Mouse (Mus musculus): ENCODE data around the gene Gm9945. TPM values are rescaled to one million over a fixed set of nuclear protein-coding genes. Genes with fewer than 3 reads are reported as not detected.

Gm9945 gene
- polyA plus RNA-seq, 1 experiment from 2014 or later, result not detected

DNA sequence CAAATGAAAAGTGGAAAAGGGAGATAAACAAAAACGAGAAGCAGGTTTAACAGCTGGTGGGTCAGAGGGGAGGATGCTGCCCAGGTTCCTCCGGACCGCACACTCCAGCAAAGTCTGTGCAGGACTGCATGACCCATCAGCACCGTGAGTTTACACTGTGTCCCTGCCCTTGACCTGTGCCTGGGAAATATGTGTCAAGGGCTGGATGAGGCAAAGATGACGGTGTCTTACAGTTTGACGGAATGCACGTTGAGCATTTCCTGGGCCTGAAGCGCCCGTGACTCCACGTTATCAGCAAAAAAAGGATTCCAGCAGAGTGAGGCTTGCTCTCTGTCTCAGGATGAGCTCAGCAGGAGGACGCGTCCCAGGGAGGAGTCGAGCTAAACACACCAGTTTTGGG is 34.4 kb upstream of the Gm9945 start:
- Histone ChIP-seq H3K27me3 (replicated peaks; ENCODE audit: control insufficient read depth, insufficient read depth, low read length) (no peaks in the 10 kb centered on the region), H3K9ac (ENCODE audit: low read depth, low read length) (no peak overlapping the region), H3K36me3 (ENCODE audit: control insufficient read depth, insufficient read depth, low read length) (no peaks in the 10 kb centered on the region), H3K4me2 (ENCODE audit: low read depth, low read length) (no peak overlapping the region), H3K4me1 (ENCODE audit: control insufficient read depth, insufficient read depth, low read length) (peaks cover 11% of the 10 kb centered on the region), H3K9me3 (ENCODE audit: control insufficient read depth, low read length) (no peaks in the 10 kb centered on the region), H3K27ac (ENCODE audit: low read length) (no peak overlapping the region), H3K4me3 (ENCODE audit: low read length) (no peak overlapping the region)
- WGBS, result 65% methylated on average over 13 of the region's 13 CpGs
- no peak for ATAC-seq

DNA sequence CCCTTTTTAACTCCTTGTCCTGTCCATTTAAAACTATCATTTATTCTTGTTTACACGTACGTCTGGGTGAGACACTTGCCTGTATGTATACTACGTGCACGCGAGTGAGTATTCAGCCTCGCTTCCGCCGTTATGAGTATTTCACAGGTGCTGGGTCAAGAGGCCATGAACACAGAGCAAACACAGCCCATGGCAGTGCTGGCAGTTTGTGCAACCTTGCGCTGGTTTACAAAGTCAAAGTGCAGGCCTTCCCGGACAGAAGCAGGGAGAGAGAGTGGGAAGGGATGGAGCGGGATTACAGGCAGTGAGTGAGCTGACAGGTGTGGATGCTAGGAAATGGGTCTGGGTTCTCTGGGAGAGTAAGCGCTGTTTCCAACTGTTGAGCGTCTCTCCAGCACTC is 33.8 kb upstream of the Gm9945 start:
- no peak for ATAC-seq

DNA sequence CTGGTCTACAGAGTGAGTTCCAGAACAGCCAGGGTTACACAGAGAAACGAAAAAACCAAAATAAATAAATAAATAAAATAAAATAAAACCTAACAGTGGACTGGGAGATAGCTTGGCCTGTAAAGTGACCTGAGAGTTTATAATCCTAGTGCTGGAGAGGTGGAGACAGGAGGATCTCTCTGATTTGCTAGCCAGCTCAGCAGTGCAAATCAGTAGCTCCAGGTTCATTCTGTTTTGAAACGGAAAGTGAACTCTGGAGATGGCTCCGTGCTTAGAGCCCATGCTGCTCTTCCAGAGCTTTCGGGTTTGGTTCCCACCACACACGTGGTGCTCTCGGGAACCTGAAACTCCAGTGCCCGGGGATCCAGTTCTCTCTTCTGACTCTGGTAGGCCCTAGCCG is 32.0 kb upstream of the Gm9945 start:
- Histone ChIP-seq H3K4me1 (ENCODE audit: control insufficient read depth, insufficient read depth, low read length) (peaks cover 14% of the 10 kb centered on the region), H3K9me3 (ENCODE audit: control insufficient read depth, low read length) (no peaks in the 10 kb centered on the region), H3K4me3 (ENCODE audit: low read length) (no peak overlapping the region), H3K27ac (ENCODE audit: low read length) (no peak overlapping the region), H3K4me2 (ENCODE audit: low read depth, low read length) (no peak overlapping the region), H3K9ac (ENCODE audit: low read depth, low read length) (no peak overlapping the region), H3K36me3 (ENCODE audit: control insufficient read depth, insufficient read depth, low read length) (no peaks in the 10 kb centered on the region), H3K27me3 (replicated peaks; ENCODE audit: control insufficient read depth, insufficient read depth, low read length) (no peaks in the 10 kb centered on the region)
- 87% methylated on average over 8 of the region's 8 CpGs for WGBS
- no peak for ATAC-seq

More for the DNA sequence above, 33.8 kb upstream of the Gm9945 start:
- Histone ChIP-seq H3K4me1 (ENCODE audit: control insufficient read depth, insufficient read depth, low read length) (peaks cover 17% of the 10 kb centered on the region), H3K36me3 (ENCODE audit: control insufficient read depth, insufficient read depth, low read length) (no peaks in the 10 kb centered on the region), H3K9ac (ENCODE audit: low read depth, low read length) (no peak overlapping the region), H3K27me3 (replicated peaks; ENCODE audit: control insufficient read depth, insufficient read depth, low read length) (no peaks in the 10 kb centered on the region), H3K27ac (ENCODE audit: low read length) (no peak overlapping the region), H3K4me2 (ENCODE audit: low read depth, low read length) (no peak overlapping the region), H3K9me3 (ENCODE audit: control insufficient read depth, low read length) (no peaks in the 10 kb centered on the region), H3K4me3 (ENCODE audit: low read length) (no peak overlapping the region)
- WGBS, result 77% methylated on average over 13 of the region's 13 CpGs

DNA sequence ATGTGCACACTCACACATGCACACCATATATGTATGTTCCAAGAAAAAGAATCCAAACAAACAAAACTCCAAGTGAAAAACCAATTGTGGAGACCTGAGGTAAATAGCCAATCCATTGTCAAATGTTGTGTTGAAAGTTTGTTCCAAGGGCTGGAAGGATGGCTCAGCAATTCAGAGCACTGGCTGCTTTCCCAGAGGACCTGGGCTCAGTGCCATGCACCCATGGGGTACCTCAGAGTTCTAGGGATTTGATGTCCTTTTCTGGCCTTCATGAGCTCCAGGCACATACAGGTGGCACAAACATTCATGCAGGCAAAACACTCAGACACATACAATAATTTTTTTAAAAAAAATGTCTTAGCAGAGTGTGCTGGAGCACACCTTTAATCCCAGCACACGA is 31.4 kb upstream of the Gm9945 start:
- H3K36me3 ChIP-seq (ENCODE audit: control insufficient read depth, insufficient read depth, low read length), result no peaks in the 10 kb centered on the region
- WGBS, result 75% methylated on average over 1 of the region's 1 CpGs
- ATAC-seq, result no peak
- no peak overlapping the region for H3K4me3 ChIP-seq (ENCODE audit: low read length)
- H3K4me2 ChIP-seq (ENCODE audit: low read depth, low read length), result no peak overlapping the region
- H3K9me3 ChIP-seq (ENCODE audit: control insufficient read depth, low read length), result no peaks in the 10 kb centered on the region
- no peaks in the 10 kb centered on the region for H3K27me3 ChIP-seq (replicated peaks; ENCODE audit: control insufficient read depth, insufficient read depth, low read length)
- H3K27ac ChIP-seq (ENCODE audit: low read length), result no peak overlapping the region
- H3K9ac ChIP-seq (ENCODE audit: low read depth, low read length), result no peak overlapping the region
- peaks cover 14% of the 10 kb centered on the region for H3K4me1 ChIP-seq (ENCODE audit: control insufficient read depth, insufficient read depth, low read length)

DNA sequence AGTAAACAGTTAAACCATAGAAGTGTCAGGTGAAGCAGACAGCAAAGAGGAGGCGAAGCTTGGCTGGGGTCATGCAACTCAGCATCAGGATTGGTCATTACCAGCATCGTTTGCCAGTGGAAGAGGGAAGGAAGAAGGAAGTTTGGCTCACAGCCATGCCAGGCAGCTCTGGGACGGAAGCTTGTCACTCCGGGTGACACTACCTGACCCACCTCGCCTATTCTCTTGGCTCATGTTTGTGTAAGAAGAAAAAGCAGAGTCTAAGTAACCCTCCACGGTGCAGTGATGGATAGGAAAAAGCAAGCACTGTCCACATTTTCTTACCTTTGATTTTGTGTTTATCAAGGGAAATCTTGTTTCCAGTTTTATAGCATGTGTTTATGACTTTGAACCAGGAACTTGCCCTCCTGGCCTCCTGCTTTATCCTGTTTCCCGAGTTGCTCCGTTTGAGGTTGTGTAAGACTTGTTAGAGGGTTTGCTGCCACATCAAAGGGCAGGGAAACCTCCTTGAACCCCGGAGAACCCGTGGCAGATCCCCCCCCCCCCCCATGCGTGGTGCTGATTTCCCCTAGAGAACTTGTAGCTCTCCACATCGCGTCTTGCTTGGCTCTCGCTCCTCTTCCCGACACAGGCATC is 29.8 kb upstream of the Gm9945 start:
- H3K9ac ChIP-seq (ENCODE audit: low read depth, low read length), result no peak overlapping the region
- 30% methylated on average over 15 of the region's 15 CpGs for whole genome bisulfite sequencing
- H3K4me2 ChIP-seq (ENCODE audit: low read depth, low read length), result peak overlapping the region; percentile 30; the same call in 1 of the 2 replicates
- no peak overlapping the region for H3K4me3 ChIP-seq (ENCODE audit: low read length)
- H3K27me3 ChIP-seq (replicated peaks; ENCODE audit: control insufficient read depth, insufficient read depth, low read length), result no peaks in the 10 kb centered on the region
- no peaks in the 10 kb centered on the region for H3K9me3 ChIP-seq (ENCODE audit: control insufficient read depth, low read length)
- peak; percentile 82 for ATAC-seq
- no peaks in the 10 kb centered on the region for H3K36me3 ChIP-seq (ENCODE audit: control insufficient read depth, insufficient read depth, low read length)
- peak overlapping the region; percentile 77 for H3K27ac ChIP-seq (ENCODE audit: low read length)
- H3K4me1 ChIP-seq (ENCODE audit: control insufficient read depth, insufficient read depth, low read length), result peaks cover 14% of the 10 kb centered on the region

DNA sequence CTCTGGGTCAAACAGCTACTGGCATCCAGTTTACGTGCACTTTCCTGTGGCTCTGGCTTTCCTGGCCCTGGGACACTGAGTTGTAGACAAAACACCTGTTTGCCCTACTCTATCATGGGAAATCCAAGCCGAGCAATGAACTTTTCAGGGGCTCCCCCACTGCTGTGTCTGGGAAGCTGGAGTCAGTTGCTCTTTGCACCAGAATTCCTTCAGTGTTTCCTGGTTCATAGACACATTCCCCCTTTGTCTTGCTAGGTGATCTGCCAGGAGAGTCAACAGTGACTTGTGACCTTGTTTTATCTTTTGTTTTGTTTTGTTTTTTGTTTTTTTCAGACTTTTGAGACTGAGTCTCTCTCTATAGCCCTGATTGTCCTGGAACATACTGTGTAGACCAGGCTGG is 28.6 kb upstream of the Gm9945 start:
- Histone ChIP-seq H3K4me1 (ENCODE audit: control insufficient read depth, insufficient read depth, low read length) (peaks cover 14% of the 10 kb centered on the region), H3K36me3 (ENCODE audit: control insufficient read depth, insufficient read depth, low read length) (no peaks in the 10 kb centered on the region), H3K27ac (ENCODE audit: low read length) (peak overlapping the region; percentile 77), H3K9me3 (ENCODE audit: control insufficient read depth, low read length) (no peaks in the 10 kb centered on the region), H3K27me3 (replicated peaks; ENCODE audit: control insufficient read depth, insufficient read depth, low read length) (no peaks in the 10 kb centered on the region), H3K4me2 (ENCODE audit: low read depth, low read length) (no peak overlapping the region), H3K4me3 (ENCODE audit: low read length) (no peak overlapping the region), H3K9ac (ENCODE audit: low read depth, low read length) (no peak overlapping the region)
- WGBS, result 32% methylated on average over 2 of the region's 2 CpGs
- peak; percentile 65 for ATAC-seq

GRCm38 (mm10) chr11:53452396-53452795 is 27.6 kb upstream of the Gm9945 start:
- H3K36me3 ChIP-seq (ENCODE audit: control insufficient read depth, insufficient read depth, low read length), result no peaks in the 10 kb centered on the region
- no peaks in the 10 kb centered on the region for H3K9me3 ChIP-seq (ENCODE audit: control insufficient read depth, low read length)
- H3K4me2 ChIP-seq (ENCODE audit: low read depth, low read length), result no peak overlapping the region
- 95% methylated on average over 9 of the region's 9 CpGs for WGBS
- no peak overlapping the region for H3K27ac ChIP-seq (ENCODE audit: low read length)
- no peaks in the 10 kb centered on the region for H3K27me3 ChIP-seq (replicated peaks; ENCODE audit: control insufficient read depth, insufficient read depth, low read length)
- H3K4me3 ChIP-seq (ENCODE audit: low read length), result no peak overlapping the region
- no peak overlapping the region for H3K9ac ChIP-seq (ENCODE audit: low read depth, low read length)
- ATAC-seq, result no peak
- peaks cover 14% of the 10 kb centered on the region for H3K4me1 ChIP-seq (ENCODE audit: control insufficient read depth, insufficient read depth, low read length)

GRCm38 (mm10) chr11:53453031-53453430 is 26.9 kb upstream of the Gm9945 start:
- no peak overlapping the region for H3K9ac ChIP-seq (ENCODE audit: low read depth, low read length)
- no peaks in the 10 kb centered on the region for H3K36me3 ChIP-seq (ENCODE audit: control insufficient read depth, insufficient read depth, low read length)
- no peak overlapping the region for H3K4me3 ChIP-seq (ENCODE audit: low read length)
- no peak for ATAC-seq
- H3K27me3 ChIP-seq (replicated peaks; ENCODE audit: control insufficient read depth, insufficient read depth, low read length), result no peaks in the 10 kb centered on the region
- H3K9me3 ChIP-seq (ENCODE audit: control insufficient read depth, low read length), result no peaks in the 10 kb centered on the region
- H3K4me2 ChIP-seq (ENCODE audit: low read depth, low read length), result no peak overlapping the region
- WGBS, result 80% methylated on average over 5 of the region's 5 CpGs
- H3K4me1 ChIP-seq (ENCODE audit: control insufficient read depth, insufficient read depth, low read length), result peaks cover 14% of the 10 kb centered on the region
- H3K27ac ChIP-seq (ENCODE audit: low read length), result no peak overlapping the region

DNA sequence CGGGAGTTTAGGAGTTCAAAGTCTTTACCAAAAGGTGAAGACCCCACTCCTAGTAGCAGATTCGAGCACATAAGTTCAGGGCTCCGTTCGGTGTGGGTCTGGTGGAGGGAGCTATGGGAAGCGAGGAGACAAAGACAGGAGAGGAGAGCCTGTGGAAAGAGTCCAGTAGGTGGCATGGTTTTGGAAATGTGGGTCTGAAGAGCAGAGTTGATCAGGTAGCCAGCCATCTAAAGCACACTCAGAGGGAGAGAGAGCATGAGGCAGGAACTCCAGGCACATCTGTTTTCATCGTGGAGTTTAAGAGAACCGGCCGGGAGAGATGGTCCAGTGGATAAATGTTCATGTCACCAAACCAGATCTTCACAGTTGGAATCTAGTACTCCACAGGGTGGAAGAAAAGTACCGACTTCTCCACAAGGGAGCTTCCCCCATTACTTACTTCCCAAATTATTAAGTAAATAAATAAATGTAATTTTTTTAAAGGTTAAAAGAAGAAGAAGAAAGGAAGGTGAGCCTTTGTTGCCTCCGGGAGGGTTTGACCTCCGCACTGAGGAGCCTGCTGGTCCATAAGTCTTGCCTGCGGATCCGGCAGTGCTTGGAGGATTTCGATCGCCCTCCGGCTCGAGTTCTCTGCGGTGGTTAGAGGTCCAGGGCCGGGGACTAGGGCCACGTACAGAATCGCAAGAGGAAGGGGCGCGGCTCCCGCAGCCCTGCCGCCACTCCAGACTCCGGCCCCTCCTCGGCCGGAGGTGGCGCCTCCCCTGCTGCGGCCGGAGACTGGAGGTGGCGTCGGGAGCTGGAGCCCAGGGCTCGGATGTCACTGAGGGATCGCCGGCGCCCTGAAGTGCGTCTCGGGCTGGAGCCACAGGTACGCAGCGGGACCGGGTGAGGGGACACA is 23.2 kb upstream of the Gm9945 start, which contains the start of the genes Gm10447 and Shroom1:
Gm10447 (minus strand) TSS at position 637 of the 898 bp plus-strand sequence.
Shroom1 (plus strand) TSS at position 732 of the 898 bp plus-strand sequence.
- H3K9me3 ChIP-seq (ENCODE audit: control insufficient read depth, low read length), result no peaks in the 10 kb centered on the region
- 3% methylated on average over 42 of the region's 42 CpGs for WGBS
- no peaks in the 10 kb centered on the region for H3K36me3 ChIP-seq (ENCODE audit: control insufficient read depth, insufficient read depth, low read length)
- ATAC-seq, result peak; percentile 89
- H3K4me2 ChIP-seq (ENCODE audit: low read depth, low read length), result peak within 1 kb of the TSS; percentile 91
- H3K27ac ChIP-seq (ENCODE audit: low read length), result no peak within 1 kb of the TSS
- H3K4me3 ChIP-seq (ENCODE audit: low read length), result peak within 1 kb of the TSS; percentile 63
- H3K9ac ChIP-seq (ENCODE audit: low read depth, low read length), result peak within 1 kb of the TSS; percentile 77
- H3K4me1 ChIP-seq (ENCODE audit: control insufficient read depth, insufficient read depth, low read length), result no peaks in the 10 kb centered on the region
- peaks cover 4% of the 10 kb centered on the region; the same call in 1 of the 2 replicates for H3K27me3 ChIP-seq (replicated peaks; ENCODE audit: control insufficient read depth, insufficient read depth, low read length)

Data from intestine, embryonic 16.5 days (tissue).